Mouse (Mus musculus) c-Kit-positive CD71-positive TER-119-positive erythroid progenitor cells, embryonic 14.5 days (primary cell): ENCODE data around the gene Gm13271.
"Not testable (repeated sequence)": the region's sequence is repeated elsewhere in the genome, so short reads cannot be mapped to it uniquely, and the experiment has no call there.

Source experiments
- DNase-seq: peaks from one replicate; pipeline ENCODE4 v3.0.0-alpha.2; 2013; ENCODE audit warnings: low spot score

Gm13271 gene

GRCm38 (mm10) chr4:88760431-88760830 is 5.8 kb downstream of the Gm13271 start:
- DNase-seq = not testable (repeated sequence)

- DNase-seq = not testable (repeated sequence)
Measured at GRCm38 (mm10) chr4:88761776-88762175, 7.1 kb downstream of the Gm13271 start.

- not testable (repeated sequence) for DNase-seq
Measured at GRCm38 (mm10) chr4:88762341-88762740, 7.7 kb downstream of the Gm13271 start.

- not testable (repeated sequence) for DNase-seq
Measured at GRCm38 (mm10) chr4:88763384-88764018, 8.8 kb downstream of the Gm13271 start.

GRCm38 (mm10) chr4:88773534-88773933 is 18.9 kb downstream of the Gm13271 start, which contains the start of gene Gm13290:
Gene Gm13290 (plus strand): TSS chr4:88773834.
- not testable (repeated sequence) for DNase-seq

- not testable (repeated sequence) for DNase-seq
Measured at GRCm38 (mm10) chr4:88776622-88777021, 22.0 kb downstream of the Gm13271 start, which contains the start of gene Gm13289. Gene Gm13289 (plus strand): TSS chr4:88776922.

GRCm38 (mm10) chr4:88779550-88779949 is 24.9 kb downstream of the Gm13271 start, which contains the start of gene Gm13272:
Gene Gm13272 (plus strand): TSS chr4:88779850.
- not testable (repeated sequence) for DNase-seq

GRCm38 (mm10) chr4:88780320-88780719 is 25.7 kb downstream of the Gm13271 start:
- DNase-seq = not testable (repeated sequence)

- DNase-seq = not testable (repeated sequence)
Measured at GRCm38 (mm10) chr4:88781831-88782230, 27.2 kb downstream of the Gm13271 start, which contains the start of gene Ifnz. Gene Ifnz (plus strand): TSS chr4:88782131.

- DNase-seq = not testable (repeated sequence)
Measured at GRCm38 (mm10) chr4:88782335-88782734, 27.7 kb downstream of the Gm13271 start.

GRCm38 (mm10) chr4:88785409-88785808 is 30.7 kb downstream of the Gm13271 start, which contains the start of gene Gm13276:
Gene Gm13276 (plus strand): TSS chr4:88785709.
- not testable (repeated sequence) for DNase-seq

- not testable (repeated sequence) for DNase-seq
Measured at GRCm38 (mm10) chr4:88788402-88788801, 33.7 kb downstream of the Gm13271 start, which contains the start of gene Gm13277. Gene Gm13277 (plus strand): TSS chr4:88788632.

- not testable (repeated sequence) for DNase-seq
Measured at GRCm38 (mm10) chr4:88791250-88791649, 36.6 kb downstream of the Gm13271 start, which contains the start of gene Gm13278. Gene Gm13278 (plus strand): TSS chr4:88791550.

GRCm38 (mm10) chr4:88793936-88794675 is 39.4 kb downstream of the Gm13271 start, which contains the start of gene Gm13275:
Gene Gm13275 (plus strand): TSS chr4:88794487.
- DNase-seq = not testable (repeated sequence)

- not testable (repeated sequence) for DNase-seq
Measured at GRCm38 (mm10) chr4:88797097-88797496, 42.4 kb downstream of the Gm13271 start, which contains the start of gene Gm13279. Gene Gm13279 (plus strand): TSS chr4:88797397.

- DNase-seq = not testable (repeated sequence)
Measured at GRCm38 (mm10) chr4:88799365-88799764, 44.7 kb downstream of the Gm13271 start, which contains the start of gene Gm13285. Gene Gm13285 (plus strand): TSS chr4:88799665.

- not testable (repeated sequence) for DNase-seq
Measured at GRCm38 (mm10) chr4:88802954-88803353, 48.3 kb downstream of the Gm13271 start, which contains the start of gene Gm13287. Gene Gm13287 (plus strand): TSS chr4:88803254.
